Mouse (Mus musculus) liver, adult 2 months (tissue): Measurements from ENCODE around the gene Dhx37.

Source experiments
- CTCF ChIP-seq: fragments of 200-500 bp; IDR thresholded peaks from 2 replicates; pipeline ENCODE4 v1.5.1; 2011; ENCODE audit warnings: low read depth, low read length, control low read depth
- POLR2A ChIP-seq: fragments of 200-500 bp; IDR thresholded peaks from 2 replicates; pipeline ENCODE4 v1.6.1; 2011; ENCODE audit warnings: low read length, control low read depth; ENCODE audit not compliant: insufficient read depth; ENCODE audit errors: extremely low read depth

DNA sequence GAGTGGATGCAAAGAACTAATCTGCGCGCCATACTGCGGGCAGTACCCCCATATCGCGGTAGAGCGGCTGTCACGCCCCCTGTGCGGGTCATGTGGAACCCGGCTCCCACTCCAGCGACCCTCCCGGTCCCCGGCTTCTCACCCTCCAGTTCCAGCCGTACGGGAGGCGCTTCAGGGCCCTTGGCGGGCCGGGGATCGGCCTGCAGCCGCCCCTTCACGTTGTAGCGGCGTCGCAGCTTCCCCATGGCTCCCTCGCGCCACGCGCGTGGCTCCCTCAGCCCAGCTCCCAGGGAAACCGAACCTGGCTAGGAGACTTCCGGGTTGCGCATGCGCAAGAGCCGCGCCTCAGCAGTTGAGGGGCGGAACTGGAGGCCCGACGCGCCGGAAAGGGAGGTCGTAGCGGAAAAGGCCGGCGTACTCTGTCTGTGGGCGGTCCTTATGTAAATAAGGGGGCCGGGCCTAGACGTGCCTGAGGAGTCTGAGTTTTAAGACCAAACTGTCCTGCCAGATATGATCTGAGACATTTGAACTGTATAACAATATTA is at the start of gene Dhx37:
- TF ChIP-seq POLR2A (peak; percentile 73), CTCF (no peak)
